Mouse (Mus musculus): ENCODE results near the gene Ube2o. TPM values are rescaled to one million over a fixed set of nuclear protein-coding genes. Genes with fewer than 3 reads are reported as not detected.

Ube2o gene
- total and polyA plus RNA-seq, 2 experiments from 2014 or later: 35.7 to 109 TPM

DNA sequence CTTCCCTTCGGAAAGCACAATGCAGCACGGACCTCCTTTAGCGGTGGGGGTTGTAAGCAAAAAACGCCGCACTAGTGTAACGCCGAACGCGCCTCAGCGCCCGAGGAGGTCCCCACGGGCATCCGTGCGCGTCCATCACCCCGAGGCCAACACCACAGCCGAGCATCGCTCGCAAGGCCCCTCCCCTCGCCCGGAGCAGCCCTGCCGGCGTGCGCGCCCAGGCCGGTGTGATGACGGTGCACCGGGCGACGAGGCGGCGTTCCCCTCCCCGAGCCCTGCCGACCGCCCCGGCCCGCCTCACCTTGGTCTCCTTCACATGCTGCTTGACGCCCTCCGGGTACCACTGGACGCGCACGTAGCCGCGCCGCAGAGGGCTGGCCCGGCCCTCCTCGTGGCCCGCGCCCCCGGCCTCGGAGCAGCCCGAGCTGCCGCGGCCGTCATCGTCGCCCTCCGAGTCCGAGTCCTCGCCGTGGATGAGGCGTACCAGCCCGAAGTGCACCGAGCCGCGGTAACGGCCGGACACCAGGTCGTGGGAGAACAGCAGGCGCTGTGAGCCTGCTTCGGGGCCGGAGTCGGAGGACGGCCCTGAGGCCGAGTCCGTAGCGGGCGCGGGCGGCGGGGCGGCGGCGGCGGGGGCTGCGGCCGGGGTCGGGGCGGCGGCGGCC is 404 bp downstream of the Ube2o start:
- Histone ChIP-seq H3K27me3 (ENCODE audit: insufficient read depth, low read length) (no peaks in the 10 kb centered on the region), H3K36me3 (ENCODE audit: insufficient read depth, low read length) (no peaks in the 10 kb centered on the region), H3K9me3 (ENCODE audit: low read length) (no peaks in the 10 kb centered on the region), H3K9ac (replicated peaks; ENCODE audit: low read length, poor library complexity, severe bottlenecking) (peak overlapping the region; percentile 99), H3K27ac (ENCODE audit: low read depth, low read length) (peak overlapping the region; percentile 87), H3K4me1 (ENCODE audit: insufficient read depth, low read length) (0 out of 2 replicates have a peak, but pooled peaks cover 7% of the 10 kb centered on the region), H3K4me2 (ENCODE audit: low read depth, low read length, poor library complexity, severe bottlenecking) (peak overlapping the region; percentile 65), H3K4me3 (ENCODE audit: low read depth, low read length) (peak overlapping the region; percentile 88)
- no peak for TF ChIP-seq CTCF (IDR thresholded peaks at IDR 0.05)
- under 1% methylated on average over 60 of the region's 91 CpGs for WGBS
- peak; percentile 70 for ATAC-seq (ENCODE audit: low FRiP score)
- DNase-seq (ENCODE audit: low spot score): peak; percentile 36

DNA sequence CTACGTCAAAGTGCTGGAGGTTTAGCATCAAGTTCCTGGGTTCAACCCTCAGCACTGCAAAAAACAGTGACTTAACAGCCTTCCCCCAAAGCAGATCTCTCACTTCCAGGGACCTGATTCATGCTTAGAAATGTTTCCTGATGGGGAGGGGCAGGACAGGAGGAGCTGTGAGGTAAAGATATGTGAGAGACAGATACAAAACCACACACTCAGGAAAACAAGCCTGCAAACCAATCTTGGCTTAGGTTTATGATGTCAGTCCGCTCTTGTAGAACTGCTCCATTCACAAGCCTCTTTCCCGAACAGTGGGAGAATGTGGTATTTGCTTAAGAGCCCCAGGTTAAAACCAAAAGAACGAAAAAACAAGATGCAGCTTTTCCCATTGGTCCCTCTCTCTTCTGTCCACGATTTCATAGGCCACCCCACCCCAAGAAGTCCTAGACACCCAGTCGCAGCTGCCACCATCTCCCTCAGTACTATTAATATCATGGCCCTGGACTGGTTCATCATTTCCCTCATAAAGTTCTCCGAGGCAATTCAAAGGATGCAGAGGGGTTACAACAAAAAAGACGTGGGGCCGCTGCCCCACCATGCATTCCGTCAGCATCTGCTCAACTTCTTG is 1.1 kb downstream of the Ube2o start:
- TF ChIP-seq CTCF (IDR thresholded peaks at IDR 0.05): no peak

DNA sequence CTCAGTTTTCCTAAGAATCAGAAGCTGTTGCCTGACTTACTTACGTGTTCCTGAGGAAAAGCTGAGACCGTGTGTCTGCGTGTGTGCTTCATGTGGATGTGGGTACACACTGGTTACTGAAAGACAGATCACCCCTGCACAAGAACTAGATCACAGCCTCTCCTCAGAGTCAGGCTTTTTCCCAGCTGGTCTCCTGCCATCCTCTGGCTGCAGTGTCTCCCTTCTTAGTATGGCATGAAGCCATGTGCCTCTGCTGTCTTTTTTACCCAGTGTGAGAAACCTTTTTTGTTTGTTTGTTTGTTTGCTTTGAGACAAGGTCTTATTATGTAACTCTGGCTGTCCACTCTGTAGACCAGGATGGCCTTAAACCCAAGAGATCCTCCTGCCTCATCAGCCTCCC is 2.0 kb downstream of the Ube2o start:
- peak; percentile 26 for DNase-seq (ENCODE audit: low spot score)
- no peak overlapping the region for H3K4me3 ChIP-seq (ENCODE audit: low read depth, low read length)
- H3K4me2 ChIP-seq (ENCODE audit: low read depth, low read length, poor library complexity, severe bottlenecking): peak overlapping the region; percentile 65
- no peaks in the 10 kb centered on the region for H3K9me3 ChIP-seq (ENCODE audit: low read length)
- WGBS: 94% methylated on average over 3 of the region's 3 CpGs
- H3K4me1 ChIP-seq (ENCODE audit: insufficient read depth, low read length): 0 out of 2 replicates have a peak, but pooled peaks cover 7% of the 10 kb centered on the region
- H3K27me3 ChIP-seq (ENCODE audit: insufficient read depth, low read length): no peaks in the 10 kb centered on the region
- no peak overlapping the region for H3K27ac ChIP-seq (ENCODE audit: low read depth, low read length)
- no peak for ATAC-seq (ENCODE audit: low FRiP score)
- no peak for TF ChIP-seq CTCF (IDR thresholded peaks at IDR 0.05)
- H3K36me3 ChIP-seq (ENCODE audit: insufficient read depth, low read length): no peaks in the 10 kb centered on the region
- no peak overlapping the region for H3K9ac ChIP-seq (replicated peaks; ENCODE audit: low read length, poor library complexity, severe bottlenecking)

More for the DNA sequence above, 1.1 kb downstream of the Ube2o start:
- ATAC-seq (ENCODE audit: low FRiP score) (no peak), DNase-seq (ENCODE audit: low spot score) (no peak)
- peak overlapping the region; percentile 99 for H3K9ac ChIP-seq (replicated peaks; ENCODE audit: low read length, poor library complexity, severe bottlenecking)
- no peaks in the 10 kb centered on the region for H3K36me3 ChIP-seq (ENCODE audit: insufficient read depth, low read length)
- peak overlapping the region; percentile 65 for H3K4me2 ChIP-seq (ENCODE audit: low read depth, low read length, poor library complexity, severe bottlenecking)
- H3K27ac ChIP-seq (ENCODE audit: low read depth, low read length): peak overlapping the region; percentile 87
- 0 out of 2 replicates have a peak, but pooled peaks cover 7% of the 10 kb centered on the region for H3K4me1 ChIP-seq (ENCODE audit: insufficient read depth, low read length)
- no peaks in the 10 kb centered on the region for H3K9me3 ChIP-seq (ENCODE audit: low read length)
- 16% methylated on average over 10 of the region's 10 CpGs for WGBS
- H3K27me3 ChIP-seq (ENCODE audit: insufficient read depth, low read length): no peaks in the 10 kb centered on the region
- peak overlapping the region; percentile 88 for H3K4me3 ChIP-seq (ENCODE audit: low read depth, low read length)

DNA sequence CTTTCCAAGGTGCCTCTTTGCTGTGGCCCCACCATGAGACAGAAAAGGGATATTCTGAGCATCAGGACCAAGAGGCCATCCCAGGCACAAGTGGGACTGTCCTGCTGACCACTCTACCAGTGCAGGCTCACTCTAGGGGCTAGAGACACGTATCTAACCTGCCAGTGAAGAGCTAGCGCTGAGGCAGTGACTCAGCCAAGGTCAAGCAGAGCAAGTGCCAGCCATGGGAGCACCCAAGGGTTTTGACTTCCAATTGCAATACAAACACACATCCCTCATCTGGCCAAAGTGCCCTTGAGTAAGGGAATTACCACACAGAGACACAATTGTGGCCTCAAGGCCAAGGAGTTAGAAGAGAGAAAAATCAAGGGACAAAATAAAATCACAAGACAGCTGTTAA is 5.9 kb downstream of the Ube2o start:
- 86% methylated on average over 2 of the region's 2 CpGs for WGBS
- DNase-seq (ENCODE audit: low spot score): no peak
- no peak for TF ChIP-seq CTCF (IDR thresholded peaks at IDR 0.05)
- ATAC-seq (ENCODE audit: low FRiP score): no peak
- no peaks in the 10 kb centered on the region for H3K27me3 ChIP-seq (ENCODE audit: insufficient read depth, low read length)
- H3K9me3 ChIP-seq (ENCODE audit: low read length): no peaks in the 10 kb centered on the region
- H3K36me3 ChIP-seq (ENCODE audit: insufficient read depth, low read length): 0 out of 2 replicates have a peak, but pooled peaks cover 4% of the 10 kb centered on the region
- H3K27ac ChIP-seq (ENCODE audit: low read depth, low read length): no peak overlapping the region
- H3K4me2 ChIP-seq (ENCODE audit: low read depth, low read length, poor library complexity, severe bottlenecking): no peak overlapping the region
- no peak overlapping the region for H3K4me3 ChIP-seq (ENCODE audit: low read depth, low read length)
- H3K4me1 ChIP-seq (ENCODE audit: insufficient read depth, low read length): peaks cover 16% of the 10 kb centered on the region; the same call in 1 of the 2 replicates
- no peak overlapping the region for H3K9ac ChIP-seq (replicated peaks; ENCODE audit: low read length, poor library complexity, severe bottlenecking)

DNA sequence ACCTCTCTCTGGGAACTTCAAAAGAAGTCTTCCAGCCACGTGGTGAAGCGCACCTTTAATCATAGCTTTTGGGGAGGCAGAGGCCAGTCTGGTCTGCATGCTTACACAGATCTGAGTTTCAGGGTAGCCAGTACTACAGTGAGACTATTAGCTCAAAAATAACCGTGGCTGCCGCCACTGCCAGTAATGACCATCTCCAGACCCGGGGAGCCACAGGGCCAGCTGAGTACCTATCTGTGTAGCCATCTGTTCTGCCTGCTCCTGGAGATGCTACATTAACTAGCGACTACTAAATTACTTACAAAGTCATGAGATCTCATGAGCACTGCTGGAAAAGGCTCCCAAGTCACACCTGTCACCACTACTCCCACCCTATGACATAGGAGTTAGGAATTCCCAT is 6.3 kb downstream of the Ube2o start:
- TF ChIP-seq CTCF (IDR thresholded peaks at IDR 0.05): no peak
- H3K9me3 ChIP-seq (ENCODE audit: low read length): no peaks in the 10 kb centered on the region
- WGBS: 65% methylated on average over 6 of the region's 6 CpGs

DNA sequence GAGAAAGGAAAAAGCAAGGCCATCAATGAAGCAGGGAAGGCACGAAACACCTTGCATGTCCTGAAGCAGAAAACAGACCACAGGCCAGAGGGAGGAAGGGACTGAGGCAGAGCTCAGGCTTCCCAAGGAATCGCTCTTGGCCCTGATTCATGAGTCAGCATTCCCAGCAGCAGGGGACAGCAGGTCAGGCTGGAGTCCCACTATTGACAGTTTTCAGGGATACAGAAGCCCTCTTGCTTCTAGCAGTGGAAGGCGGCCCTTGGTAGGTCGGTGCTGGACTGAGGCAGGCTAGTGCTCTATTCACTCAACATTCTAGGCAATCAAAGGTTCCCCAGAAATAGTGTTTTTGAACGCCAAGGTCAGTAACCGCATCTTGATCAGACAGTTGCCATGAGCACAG is 6.8 kb downstream of the Ube2o start:
- Histone ChIP-seq H3K4me3 (ENCODE audit: low read depth, low read length) (no peak overlapping the region), H3K27me3 (ENCODE audit: insufficient read depth, low read length) (no peaks in the 10 kb centered on the region), H3K4me2 (ENCODE audit: low read depth, low read length, poor library complexity, severe bottlenecking) (no peak overlapping the region), H3K36me3 (ENCODE audit: insufficient read depth, low read length) (0 out of 2 replicates have a peak, but pooled peaks cover 4% of the 10 kb centered on the region), H3K9ac (replicated peaks; ENCODE audit: low read length, poor library complexity, severe bottlenecking) (no peak overlapping the region), H3K4me1 (ENCODE audit: insufficient read depth, low read length) (peaks cover 12% of the 10 kb centered on the region; the same call in 1 of the 2 replicates), H3K27ac (ENCODE audit: low read depth, low read length) (no peak overlapping the region), H3K9me3 (ENCODE audit: low read length) (no peaks in the 10 kb centered on the region)
- no peak for DNase-seq (ENCODE audit: low spot score)
- no peak for ATAC-seq (ENCODE audit: low FRiP score)
- no peak for TF ChIP-seq CTCF (IDR thresholded peaks at IDR 0.05)
- WGBS: 59% methylated on average over 6 of the region's 6 CpGs

More for the DNA sequence above, 6.3 kb downstream of the Ube2o start:
- no peak for DNase-seq (ENCODE audit: low spot score)
- Histone ChIP-seq H3K4me2 (ENCODE audit: low read depth, low read length, poor library complexity, severe bottlenecking) (no peak overlapping the region), H3K4me3 (ENCODE audit: low read depth, low read length) (no peak overlapping the region), H3K27ac (ENCODE audit: low read depth, low read length) (no peak overlapping the region), H3K27me3 (ENCODE audit: insufficient read depth, low read length) (no peaks in the 10 kb centered on the region), H3K36me3 (ENCODE audit: insufficient read depth, low read length) (0 out of 2 replicates have a peak, but pooled peaks cover 4% of the 10 kb centered on the region), H3K4me1 (ENCODE audit: insufficient read depth, low read length) (peaks cover 16% of the 10 kb centered on the region; the same call in 1 of the 2 replicates), H3K9ac (replicated peaks; ENCODE audit: low read length, poor library complexity, severe bottlenecking) (no peak overlapping the region)
- no peak for ATAC-seq (ENCODE audit: low FRiP score)

Data from midbrain, postnatal 0 days (tissue).